Mouse (Mus musculus): ENCODE results near the gene AC170998.1. TPM values are rescaled to one million over a fixed set of nuclear protein-coding genes. Genes with fewer than 3 reads are reported as not detected.

The AC170998.1 gene
- polyA plus RNA-seq, 1 experiment, result 8.5 TPM

GRCm38 (mm10) chr17:28737973-28738372 is 12.1 kb downstream of the AC170998.1 start:
- Histone ChIP-seq H3K27me3 (ENCODE audit: control insufficient read depth, insufficient read depth, low read length, poor library complexity, severe bottlenecking) (no peaks in the 10 kb centered on the region), H3K9me3 (replicated peaks; ENCODE audit: control insufficient read depth, insufficient read depth, low read length, poor library complexity, severe bottlenecking) (no peaks in the 10 kb centered on the region), H3K4me1 (ENCODE audit: control insufficient read depth, insufficient read depth, low read length) (no peaks in the 10 kb centered on the region), H3K27ac (ENCODE audit: insufficient read depth, low read length) (no peak overlapping the region), H3K9ac (ENCODE audit: low read depth, poor library complexity, severe bottlenecking) (no peak overlapping the region), H3K4me3 (ENCODE audit: low read depth, low read length) (no peak overlapping the region), H3K36me3 (ENCODE audit: control insufficient read depth, insufficient read depth, low read length, poor library complexity, severe bottlenecking) (peaks cover 13% of the 10 kb centered on the region)
- no peak for TF ChIP-seq POLR2A (IDR thresholded peaks at IDR 0.05; ENCODE audit: insufficient read depth, low read length)
- no peak for TF ChIP-seq EP300 (IDR thresholded peaks at IDR 0.05; ENCODE audit: insufficient read depth, low read depth, low read length)
- TF ChIP-seq CTCF (IDR thresholded peaks at IDR 0.05; ENCODE audit: low read depth, low read length), result no peak

- Histone ChIP-seq H3K9ac (ENCODE audit: low read depth, poor library complexity, severe bottlenecking) (no peak overlapping the region), H3K4me1 (ENCODE audit: control insufficient read depth, insufficient read depth, low read length) (no peaks in the 10 kb centered on the region), H3K27me3 (ENCODE audit: control insufficient read depth, insufficient read depth, low read length, poor library complexity, severe bottlenecking) (no peaks in the 10 kb centered on the region), H3K36me3 (ENCODE audit: control insufficient read depth, insufficient read depth, low read length, poor library complexity, severe bottlenecking) (peaks cover 16% of the 10 kb centered on the region), H3K9me3 (replicated peaks; ENCODE audit: control insufficient read depth, insufficient read depth, low read length, poor library complexity, severe bottlenecking) (no peaks in the 10 kb centered on the region), H3K27ac (ENCODE audit: insufficient read depth, low read length) (no peak overlapping the region), H3K4me3 (ENCODE audit: low read depth, low read length) (no peak overlapping the region)
- no peak for TF ChIP-seq POLR2A (IDR thresholded peaks at IDR 0.05; ENCODE audit: insufficient read depth, low read length)
- no peak for TF ChIP-seq EP300 (IDR thresholded peaks at IDR 0.05; ENCODE audit: insufficient read depth, low read depth, low read length)
- no peak for TF ChIP-seq CTCF (IDR thresholded peaks at IDR 0.05; ENCODE audit: low read depth, low read length)
Measured at GRCm38 (mm10) chr17:28739244-28739643, 13.4 kb downstream of the AC170998.1 start.

DNA sequence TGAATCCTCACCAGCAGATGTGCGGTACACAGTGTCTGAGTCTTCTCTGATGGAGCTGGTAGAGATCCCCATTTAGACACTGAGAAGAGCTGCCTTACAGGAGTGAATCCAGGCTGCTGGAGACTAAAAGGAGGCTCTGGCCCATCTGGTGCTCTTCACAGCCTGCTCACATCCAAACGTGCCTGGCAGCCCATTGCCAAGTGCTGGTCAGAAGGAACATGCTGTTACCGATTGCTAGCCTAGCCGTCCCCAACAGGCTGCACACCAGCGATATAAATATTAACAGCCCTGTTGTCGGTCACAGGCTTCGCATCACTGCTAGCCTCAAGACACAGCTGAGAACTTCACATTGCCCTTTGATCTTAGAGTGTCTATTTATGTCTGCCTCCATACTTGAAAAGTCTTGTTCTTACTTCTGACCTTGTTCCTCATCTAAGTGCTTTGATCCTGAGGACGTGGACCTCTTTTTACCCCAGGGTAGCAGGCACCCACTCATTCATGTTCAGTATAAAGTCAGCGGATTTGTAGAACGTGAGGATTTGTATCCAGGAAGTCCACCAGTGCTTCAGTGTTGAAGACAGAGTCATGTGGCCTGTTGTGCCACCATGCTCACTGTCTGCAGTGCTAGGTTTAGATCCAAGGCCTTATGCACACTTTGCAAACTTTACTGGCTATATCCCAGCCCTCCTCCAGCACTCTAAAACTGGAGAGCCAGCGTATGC is 17.4 kb downstream of the AC170998.1 start:
- TF ChIP-seq POLR2A (IDR thresholded peaks at IDR 0.05; ENCODE audit: insufficient read depth, low read length) (no peak), CTCF (IDR thresholded peaks at IDR 0.05; ENCODE audit: low read depth, low read length) (no peak), EP300 (IDR thresholded peaks at IDR 0.05; ENCODE audit: insufficient read depth, low read depth, low read length) (no peak)
- Histone ChIP-seq H3K27me3 (ENCODE audit: control insufficient read depth, insufficient read depth, low read length, poor library complexity, severe bottlenecking) (no peaks in the 10 kb centered on the region), H3K4me1 (ENCODE audit: control insufficient read depth, insufficient read depth, low read length) (no peaks in the 10 kb centered on the region), H3K27ac (ENCODE audit: insufficient read depth, low read length) (no peak overlapping the region), H3K36me3 (ENCODE audit: control insufficient read depth, insufficient read depth, low read length, poor library complexity, severe bottlenecking) (peaks cover 34% of the 10 kb centered on the region), H3K9ac (ENCODE audit: low read depth, poor library complexity, severe bottlenecking) (no peak overlapping the region), H3K9me3 (replicated peaks; ENCODE audit: control insufficient read depth, insufficient read depth, low read length, poor library complexity, severe bottlenecking) (no peaks in the 10 kb centered on the region), H3K4me3 (ENCODE audit: low read depth, low read length) (no peak overlapping the region)

DNA sequence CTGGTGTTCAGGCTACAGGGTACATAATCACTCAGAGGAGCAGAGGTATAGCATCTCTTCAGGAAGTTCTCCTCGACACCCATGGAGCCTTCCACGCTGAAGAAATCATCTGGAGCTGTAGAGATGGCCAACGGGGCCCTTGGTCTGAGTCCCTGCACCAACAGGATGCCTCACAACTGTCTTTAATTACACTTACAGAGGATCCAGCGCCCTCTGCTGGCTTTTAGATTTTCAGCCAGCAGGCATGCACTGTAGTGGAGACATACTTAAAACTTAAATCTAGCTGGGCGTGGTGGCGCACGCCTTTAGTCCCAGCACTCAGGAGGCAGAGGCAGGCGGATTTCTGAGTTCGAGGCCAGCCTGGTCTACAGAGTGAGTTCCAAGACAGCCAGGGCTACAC is 18.0 kb downstream of the AC170998.1 start:
- Histone ChIP-seq H3K9me3 (replicated peaks; ENCODE audit: control insufficient read depth, insufficient read depth, low read length, poor library complexity, severe bottlenecking) (no peaks in the 10 kb centered on the region), H3K27ac (ENCODE audit: insufficient read depth, low read length) (no peak overlapping the region), H3K27me3 (ENCODE audit: control insufficient read depth, insufficient read depth, low read length, poor library complexity, severe bottlenecking) (no peaks in the 10 kb centered on the region), H3K4me3 (ENCODE audit: low read depth, low read length) (no peak overlapping the region), H3K9ac (ENCODE audit: low read depth, poor library complexity, severe bottlenecking) (no peak overlapping the region), H3K36me3 (ENCODE audit: control insufficient read depth, insufficient read depth, low read length, poor library complexity, severe bottlenecking) (peaks cover 34% of the 10 kb centered on the region), H3K4me1 (ENCODE audit: control insufficient read depth, insufficient read depth, low read length) (no peaks in the 10 kb centered on the region)
- TF ChIP-seq EP300 (IDR thresholded peaks at IDR 0.05; ENCODE audit: insufficient read depth, low read depth, low read length) (no peak), CTCF (IDR thresholded peaks at IDR 0.05; ENCODE audit: low read depth, low read length) (peak; percentile 21), POLR2A (IDR thresholded peaks at IDR 0.05; ENCODE audit: insufficient read depth, low read length) (no peak)

GRCm38 (mm10) chr17:28745773-28746172 is 19.9 kb downstream of the AC170998.1 start:
- Histone ChIP-seq H3K9ac (ENCODE audit: low read depth, poor library complexity, severe bottlenecking) (no peak overlapping the region), H3K27ac (ENCODE audit: insufficient read depth, low read length) (no peak overlapping the region), H3K36me3 (ENCODE audit: control insufficient read depth, insufficient read depth, low read length, poor library complexity, severe bottlenecking) (peaks cover 28% of the 10 kb centered on the region), H3K4me1 (ENCODE audit: control insufficient read depth, insufficient read depth, low read length) (no peaks in the 10 kb centered on the region), H3K4me3 (ENCODE audit: low read depth, low read length) (no peak overlapping the region), H3K9me3 (replicated peaks; ENCODE audit: control insufficient read depth, insufficient read depth, low read length, poor library complexity, severe bottlenecking) (no peaks in the 10 kb centered on the region), H3K27me3 (ENCODE audit: control insufficient read depth, insufficient read depth, low read length, poor library complexity, severe bottlenecking) (no peaks in the 10 kb centered on the region)
- no peak for TF ChIP-seq POLR2A (IDR thresholded peaks at IDR 0.05; ENCODE audit: insufficient read depth, low read length)
- TF ChIP-seq CTCF (IDR thresholded peaks at IDR 0.05; ENCODE audit: low read depth, low read length), result no peak
- no peak for TF ChIP-seq EP300 (IDR thresholded peaks at IDR 0.05; ENCODE audit: insufficient read depth, low read depth, low read length)

DNA sequence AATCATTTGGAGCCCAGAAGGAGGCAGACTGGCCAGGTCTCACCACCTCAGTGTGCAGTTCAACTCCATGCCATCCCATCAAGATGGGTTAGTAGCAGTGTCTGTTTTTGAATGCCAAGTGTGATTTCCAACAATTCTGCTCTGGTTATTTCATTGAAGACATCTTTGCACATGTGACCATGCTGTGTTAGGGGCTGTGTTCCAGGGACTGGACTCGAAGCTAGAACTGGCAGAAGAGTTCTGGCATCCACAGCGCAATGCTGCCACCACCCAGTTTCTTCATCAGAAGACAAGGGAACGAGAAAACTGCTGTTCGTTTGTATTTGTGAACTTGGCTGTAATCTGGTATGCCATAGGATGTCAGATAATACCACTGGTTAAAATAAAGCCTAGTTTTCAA is 22.1 kb downstream of the AC170998.1 start:
- Histone ChIP-seq H3K36me3 (ENCODE audit: control insufficient read depth, insufficient read depth, low read length, poor library complexity, severe bottlenecking) (peaks cover 21% of the 10 kb centered on the region), H3K4me3 (ENCODE audit: low read depth, low read length) (no peak overlapping the region), H3K27me3 (ENCODE audit: control insufficient read depth, insufficient read depth, low read length, poor library complexity, severe bottlenecking) (no peaks in the 10 kb centered on the region), H3K9me3 (replicated peaks; ENCODE audit: control insufficient read depth, insufficient read depth, low read length, poor library complexity, severe bottlenecking) (no peaks in the 10 kb centered on the region), H3K27ac (ENCODE audit: insufficient read depth, low read length) (no peak overlapping the region), H3K9ac (ENCODE audit: low read depth, poor library complexity, severe bottlenecking) (no peak overlapping the region), H3K4me1 (ENCODE audit: control insufficient read depth, insufficient read depth, low read length) (no peaks in the 10 kb centered on the region)
- no peak for TF ChIP-seq EP300 (IDR thresholded peaks at IDR 0.05; ENCODE audit: insufficient read depth, low read depth, low read length)
- no peak for TF ChIP-seq POLR2A (IDR thresholded peaks at IDR 0.05; ENCODE audit: insufficient read depth, low read length)
- no peak for TF ChIP-seq CTCF (IDR thresholded peaks at IDR 0.05; ENCODE audit: low read depth, low read length)
